In the genomic region with DNA sequence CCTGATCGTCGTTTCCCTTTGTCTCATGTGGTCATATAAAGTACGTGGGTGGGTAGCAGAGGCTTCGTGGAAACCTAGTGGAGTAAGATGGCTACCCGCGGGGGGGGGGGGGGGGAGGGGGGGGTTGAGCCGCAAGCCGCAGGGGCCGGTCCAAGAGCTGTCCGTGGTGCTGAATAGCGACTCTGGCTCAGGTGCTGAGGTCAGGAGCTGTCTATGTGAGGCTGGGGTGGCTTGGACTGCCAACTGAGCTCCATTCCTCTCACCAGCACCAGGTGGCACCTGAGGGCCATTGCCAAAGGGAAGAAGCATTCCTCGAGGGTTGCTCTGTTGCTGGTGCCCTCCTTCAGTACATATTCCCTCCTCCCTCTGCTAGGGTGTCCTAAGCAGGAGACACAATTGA, we compare ENCODE assay signal across 8 mouse cellular contexts. TPM values are rescaled to one million over a fixed set of nuclear protein-coding genes. Genes with fewer than 3 reads are reported as not detected.
A peak's percentile ranks its signal among the peaks of the same experiment; 100 is the strongest.
DNase-seq lines count a peak whose midpoint lies in the region; ATAC-seq and TF ChIP-seq lines count a peak whose summit lies in the region.

No protein-coding gene starts in this region.

- H3K4me3 ChIP-seq in forebrain, embryonic 10.5 days, result no peak overlapping the region
- H3K4me3 ChIP-seq in forebrain, embryonic 14.5 days (ENCODE audit: low read depth, low read length), result no peak overlapping the region
- H3K4me3 ChIP-seq in intestine, embryonic 14.5 days (ENCODE audit: low read depth, low read length), result no peak overlapping the region
- H3K4me3 ChIP-seq in liver, embryonic 15.5 days (replicated peaks), result no peak overlapping the region
- H3K4me3 ChIP-seq in testis, adult 2 months (ENCODE audit: control insufficient read depth, low read depth, low read length), result no peak overlapping the region

- TF ChIP-seq POLR2A in testis, adult 2 months (IDR thresholded peaks at IDR 0.05; ENCODE audit: control insufficient read depth, low read depth, low read length), result no peak

- no peaks in the 10 kb centered on the region for H3K27me3 ChIP-seq in forebrain, embryonic 10.5 days (ENCODE audit: poor library complexity, severe bottlenecking)
- no peaks in the 10 kb centered on the region for H3K27me3 ChIP-seq in forebrain, embryonic 14.5 days (replicated peaks; ENCODE audit: control insufficient read depth, insufficient read depth, low read length)
- no peaks in the 10 kb centered on the region for H3K27me3 ChIP-seq in intestine, embryonic 14.5 days (replicated peaks; ENCODE audit: control insufficient read depth, insufficient read depth, low read length)
- no peaks in the 10 kb centered on the region for H3K27me3 ChIP-seq in liver, embryonic 15.5 days
- no peaks in the 10 kb centered on the region for H3K27me3 ChIP-seq in testis, adult 2 months (ENCODE audit: control insufficient read depth, insufficient read depth, low read length)

- H3K9me3 ChIP-seq in forebrain, embryonic 10.5 days, result no peaks in the 10 kb centered on the region
- no peaks in the 10 kb centered on the region for H3K9me3 ChIP-seq in forebrain, embryonic 14.5 days (replicated peaks; ENCODE audit: control insufficient read depth, low read length)
- no peaks in the 10 kb centered on the region for H3K9me3 ChIP-seq in intestine, embryonic 14.5 days (ENCODE audit: control insufficient read depth, low read length)
- H3K9me3 ChIP-seq in liver, embryonic 15.5 days (replicated peaks), result no peaks in the 10 kb centered on the region

- TF ChIP-seq CTCF in testis, adult 2 months (IDR thresholded peaks at IDR 0.05; ENCODE audit: control insufficient read depth, insufficient read depth, insufficient replicate concordance, low read depth, low read length), result 0 out of 2 replicates have a peak, but pooled peaks have one; percentile 11

- peak; percentile 29 for DNase-seq in forebrain, embryonic 10.5 days (ENCODE audit: extremely low spot score, low spot score)
- no peak for DNase-seq in forebrain, embryonic 14.5 days (ENCODE audit: low spot score)
- DNase-seq in 3T3-L1 (ENCODE audit: low read depth, low spot score), result peak; percentile 50
- DNase-seq in c-Kit-positive CD71-positive TER-119-negative erythroid progenitor cells, embryonic 14.5 days (ENCODE audit: low read depth), result peak; percentile 40
- DNase-seq in intestine, embryonic 14.5 days (ENCODE audit: low spot score), result peak; percentile 82
- DNase-seq in cerebellum, adult 8-10 months, result no peak

- H3K27ac ChIP-seq in forebrain, embryonic 10.5 days, result no peak overlapping the region
- no peak overlapping the region for H3K27ac ChIP-seq in forebrain, embryonic 14.5 days (ENCODE audit: low read depth, low read length)
- no peak overlapping the region for H3K27ac ChIP-seq in intestine, embryonic 14.5 days (ENCODE audit: low read depth)
- no peak overlapping the region for H3K27ac ChIP-seq in liver, embryonic 15.5 days (replicated peaks)
- no peak overlapping the region; the same call in 1 of the 2 replicates for H3K27ac ChIP-seq in testis, adult 2 months (ENCODE audit: control insufficient read depth, insufficient read depth, low read depth, low read length)

- 8% methylated on average over 9 of the region's 12 CpGs for WGBS in forebrain, embryonic 10.5 days
- WGBS in forebrain, embryonic 14.5 days, result 10% methylated on average over 10 of the region's 12 CpGs
- 5% methylated on average over 12 of the region's 12 CpGs for WGBS in intestine, embryonic 14.5 days
- WGBS in liver, embryonic 15.5 days (ENCODE audit: insufficient replicate concordance), result 6% methylated on average over 6 of the region's 12 CpGs

- H3K36me3 ChIP-seq in forebrain, embryonic 10.5 days (replicated peaks), result no peaks in the 10 kb centered on the region
- no peaks in the 10 kb centered on the region for H3K36me3 ChIP-seq in forebrain, embryonic 14.5 days (ENCODE audit: control insufficient read depth, insufficient read depth, low read length)
- H3K36me3 ChIP-seq in intestine, embryonic 14.5 days (ENCODE audit: control insufficient read depth, insufficient read depth, low read length), result no peaks in the 10 kb centered on the region
- no peaks in the 10 kb centered on the region for H3K36me3 ChIP-seq in liver, embryonic 15.5 days (replicated peaks)
- no peaks in the 10 kb centered on the region for H3K36me3 ChIP-seq in testis, adult 2 months (ENCODE audit: control insufficient read depth, insufficient read depth, low read length)

- H3K4me1 ChIP-seq in forebrain, embryonic 10.5 days, result peaks cover 14% of the 10 kb centered on the region
- H3K4me1 ChIP-seq in forebrain, embryonic 14.5 days (ENCODE audit: control insufficient read depth, insufficient read depth, low read length), result peaks cover 5% of the 10 kb centered on the region; the same call in 1 of the 2 replicates
- no peaks in the 10 kb centered on the region for H3K4me1 ChIP-seq in intestine, embryonic 14.5 days (replicated peaks; ENCODE audit: control insufficient read depth, insufficient read depth, low read length)
- peaks cover 28% of the 10 kb centered on the region for H3K4me1 ChIP-seq in liver, embryonic 15.5 days (replicated peaks)
- no peaks in the 10 kb centered on the region for H3K4me1 ChIP-seq in testis, adult 2 months (ENCODE audit: control insufficient read depth, insufficient read depth, low read length)

- ATAC-seq in forebrain, embryonic 14.5 days, result no peak
- ATAC-seq in intestine, embryonic 14.5 days (replicated peaks; ENCODE audit: low FRiP score, low TSS enrichment, low read depth), result no peak
- no peak for ATAC-seq in liver, embryonic 15.5 days (ENCODE audit: insufficient read depth)

- no peak overlapping the region for H3K9ac ChIP-seq in forebrain, embryonic 14.5 days (ENCODE audit: low read length)
- no peak overlapping the region for H3K9ac ChIP-seq in intestine, embryonic 14.5 days (ENCODE audit: low read length)
- no peak overlapping the region for H3K9ac ChIP-seq in liver, embryonic 15.5 days

- no peak overlapping the region for H3K4me2 ChIP-seq in forebrain, embryonic 14.5 days (ENCODE audit: low read length)
- no peak overlapping the region for H3K4me2 ChIP-seq in intestine, embryonic 14.5 days (ENCODE audit: low read length)
- peak overlapping the region; percentile 20; the same call in 1 of the 2 replicates for H3K4me2 ChIP-seq in liver, embryonic 15.5 days

RNA-seq across cellular contexts. Expression of gene Fkbp4, which starts 31.0 kb away (rescaled TPM):
- 821 and 862 TPM in 2 replicates for polyA plus RNA-seq in forebrain, embryonic 10.5 days (2016; fragmentation: Nextera tagmentation; extraction: Ambion mirVana)
- 366 and 400 TPM in 2 replicates for polyA plus RNA-seq in forebrain, embryonic 14.5 days (2014; fragmentation: Nextera tagmentation; extraction: Ambion mirVana)
- 489 and 529 TPM in 2 replicates for polyA plus RNA-seq in intestine, embryonic 14.5 days (2014; fragmentation: Nextera tagmentation; extraction: Ambion mirVana)
- polyA plus RNA-seq in liver, embryonic 15.5 days (2015; fragmentation: Nextera tagmentation; extraction: Ambion mirVana), result 188 and 192 TPM in 2 replicates
- polyA plus RNA-seq in testis, adult 2 months (2012; rRNA removed), result 342 and 357 TPM in 2 replicates

RNA-seq across cellular contexts. Expression of gene Itfg2, which starts 44.7 kb away (rescaled TPM):
- 40.0 and 41.5 TPM in 2 replicates for polyA plus RNA-seq in forebrain, embryonic 10.5 days (2016; fragmentation: Nextera tagmentation; extraction: Ambion mirVana)
- polyA plus RNA-seq in forebrain, embryonic 14.5 days (2014; fragmentation: Nextera tagmentation; extraction: Ambion mirVana), result 28.0 and 32.1 TPM in 2 replicates
- polyA plus RNA-seq in intestine, embryonic 14.5 days (2014; fragmentation: Nextera tagmentation; extraction: Ambion mirVana), result 29.6 and 35.9 TPM in 2 replicates
- polyA plus RNA-seq in liver, embryonic 15.5 days (2015; fragmentation: Nextera tagmentation; extraction: Ambion mirVana), result 12.1 and 13.9 TPM in 2 replicates
- polyA plus RNA-seq in testis, adult 2 months (2012; rRNA removed), result 13.8 and 15.7 TPM in 2 replicates

RNA-seq across cellular contexts. Expression of gene Pzp, which starts 57.1 kb away (rescaled TPM):
- not detected in 2 replicates for polyA plus RNA-seq in forebrain, embryonic 10.5 days (2016; fragmentation: Nextera tagmentation; extraction: Ambion mirVana)
- polyA plus RNA-seq in forebrain, embryonic 14.5 days (2014; fragmentation: Nextera tagmentation; extraction: Ambion mirVana), result not detected in 2 replicates
- 0.05 TPM in 1 of 2 replicates, not detected in the other for polyA plus RNA-seq in intestine, embryonic 14.5 days (2014; fragmentation: Nextera tagmentation; extraction: Ambion mirVana)
- 339 and 487 TPM in 2 replicates for polyA plus RNA-seq in liver, embryonic 15.5 days (2015; fragmentation: Nextera tagmentation; extraction: Ambion mirVana)
- 0.45 and 2.0 TPM in 2 replicates for polyA plus RNA-seq in testis, adult 2 months (2012; rRNA removed)

Comparison
In these comparisons a context has a peak if more than half of its experiments do, and no peak if none do; other contexts are left out.
1. DNase-seq: peak in forebrain, embryonic 10.5 days (single experiment), 3T3-L1 (single experiment), c-Kit-positive CD71-positive TER-119-negative erythroid progenitor cells, embryonic 14.5 days (single experiment) and intestine, embryonic 14.5 days (single experiment); none in forebrain, embryonic 14.5 days (single experiment) and cerebellum, adult 8-10 months (single experiment).
2. RNA of gene Pzp, which starts 57.1 kb away (polyA plus RNA-seq): 339 to 487 TPM in liver, embryonic 15.5 days; 0.45 to 2.0 TPM in testis, adult 2 months, 0.05 TPM in intestine, embryonic 14.5 days, not detected in forebrain, embryonic 14.5 days and not detected in forebrain, embryonic 10.5 days; every median in the first group is over 100 times any median in the second.